Mouse (Mus musculus) ES-Bruce4 (cell line): ENCODE results near the gene Slc45a3.

ENCODE experiments used
- CTCF ChIP-seq: IDR thresholded peaks from one replicate; pipeline ENCODE4 v1.8.1; 2011; ENCODE audit warnings: low read depth, low read length
- EP300 ChIP-seq: IDR thresholded peaks from 2 replicates; pipeline ENCODE4 v1.6.1; 2011; ENCODE audit warnings: low read depth, low read length; ENCODE audit not compliant: insufficient read depth

GRCm38 (mm10) chr1:132027978-132028377 is 65.2 kb downstream of the Slc45a3 start:
- TF ChIP-seq CTCF (no peak), EP300 (no peak)
